Mouse (Mus musculus): Measurements from ENCODE around the gene Ky.

DNA sequence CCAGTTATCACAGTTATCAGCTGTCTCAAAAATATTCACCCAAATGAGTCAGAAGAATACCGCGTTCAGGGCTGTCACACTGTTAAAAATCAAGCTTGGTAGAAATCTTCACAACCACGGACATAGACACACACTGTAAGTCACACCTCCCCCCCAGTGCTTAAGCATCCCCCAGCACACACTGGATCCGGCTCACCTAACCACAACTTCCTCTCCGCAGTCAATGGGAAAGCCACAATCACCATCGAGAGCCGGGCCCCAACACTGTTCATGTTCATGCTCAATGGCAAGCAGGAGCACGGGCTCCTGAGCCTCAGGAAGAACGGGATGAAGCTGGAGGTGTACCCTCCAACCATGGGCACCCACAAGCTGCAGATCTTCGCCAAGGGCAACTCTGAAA lies 36.1 kb downstream of the Ky start:
- no peak for TF ChIP-seq CTCF (IDR thresholded peaks at IDR 0.05; ENCODE audit: low read depth)
- TF ChIP-seq EP300 (optimal IDR thresholded peaks at IDR 0.05) = no peak
